Mouse (Mus musculus): ENCODE data around the gene Diaph3. TPM values are rescaled to one million over a fixed set of nuclear protein-coding genes. Genes with fewer than 3 reads are reported as not detected.

Gene Diaph3
- polyA plus RNA-seq, 1 experiment from 2014 or later = 4.1 TPM

DNA sequence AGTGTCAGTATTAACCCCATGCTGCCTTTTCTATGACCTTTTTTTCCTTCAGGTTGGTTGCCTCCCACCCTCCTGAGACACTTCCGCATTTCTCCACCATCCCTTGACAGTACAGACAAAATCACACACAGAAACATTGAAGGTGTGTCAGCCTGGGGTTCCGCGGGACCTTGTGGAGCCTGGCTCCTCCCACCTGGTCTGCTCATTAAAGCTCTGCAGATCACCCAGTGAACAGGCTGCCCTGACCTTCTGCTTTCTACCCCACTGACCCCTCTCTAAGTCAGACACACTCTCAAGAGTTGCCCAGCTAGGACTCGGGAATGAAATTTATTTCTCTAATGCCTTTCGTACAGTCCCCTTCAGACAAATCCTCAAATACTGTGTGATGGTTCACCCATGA, 500.9 kb downstream of the Diaph3 start:
- ATAC-seq (ENCODE audit: low FRiP score) = no peak
- 53% methylated on average over 5 of the region's 5 CpGs for WGBS

DNA sequence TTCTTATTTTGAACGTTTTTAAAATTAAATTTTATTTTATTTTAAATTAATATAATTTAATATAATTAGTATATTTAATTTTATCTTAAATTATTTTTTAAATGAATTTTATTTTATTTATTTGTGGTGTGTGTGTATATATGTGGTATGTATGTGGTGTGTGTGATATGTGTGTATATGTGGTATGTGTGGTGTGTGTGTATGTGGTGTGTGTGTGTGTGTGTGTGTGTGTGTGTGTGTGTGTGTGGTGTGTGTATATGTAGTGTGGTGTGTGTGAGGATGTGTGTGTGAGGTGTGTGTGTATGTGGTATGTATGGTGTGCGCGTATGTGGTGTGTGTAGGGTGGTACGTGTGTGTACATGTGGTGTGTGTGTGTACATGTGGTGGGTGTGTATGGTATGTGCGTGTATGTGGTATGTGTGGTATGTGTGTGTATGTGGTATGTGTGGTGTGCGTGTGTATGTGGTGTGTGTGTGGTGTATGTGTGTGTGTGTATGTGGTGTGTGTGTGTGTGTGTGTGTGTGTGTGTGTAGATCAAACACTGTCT, 505.4 kb downstream of the Diaph3 start:
- Histone ChIP-seq H3K36me3 (replicated peaks; ENCODE audit: control insufficient read depth, insufficient read depth) (no peaks in the 10 kb centered on the region), H3K4me1 (replicated peaks; ENCODE audit: control insufficient read depth, insufficient read depth, low read length) (no peaks in the 10 kb centered on the region), H3K4me3 (replicated peaks; ENCODE audit: low read length) (no peak overlapping the region), H3K27ac (no peak overlapping the region), H3K9ac (no peak overlapping the region), H3K4me2 (replicated peaks) (no peak overlapping the region), H3K9me3 (ENCODE audit: control insufficient read depth, low read length) (no peaks in the 10 kb centered on the region), H3K27me3 (ENCODE audit: control insufficient read depth, insufficient read depth, low read length) (no peaks in the 10 kb centered on the region)
- ATAC-seq (ENCODE audit: low FRiP score) (no peak), DNase-seq (ENCODE audit: low spot score) (no peak)
- WGBS = 30% methylated on average over 6 of the region's 6 CpGs

More for the DNA sequence above, 500.9 kb downstream of the Diaph3 start:
- H3K27ac ChIP-seq = no peak overlapping the region
- H3K9me3 ChIP-seq (ENCODE audit: control insufficient read depth, low read length) = no peaks in the 10 kb centered on the region
- H3K4me2 ChIP-seq (replicated peaks) = no peak overlapping the region
- H3K36me3 ChIP-seq (replicated peaks; ENCODE audit: control insufficient read depth, insufficient read depth) = no peaks in the 10 kb centered on the region
- H3K9ac ChIP-seq = no peak overlapping the region
- 0 out of 2 replicates have a peak, but pooled peaks cover 3% of the 10 kb centered on the region for H3K4me1 ChIP-seq (replicated peaks; ENCODE audit: control insufficient read depth, insufficient read depth, low read length)
- H3K4me3 ChIP-seq (replicated peaks; ENCODE audit: low read length) = no peak overlapping the region
- DNase-seq (ENCODE audit: low spot score) = no peak
- no peaks in the 10 kb centered on the region for H3K27me3 ChIP-seq (ENCODE audit: control insufficient read depth, insufficient read depth, low read length)

DNA sequence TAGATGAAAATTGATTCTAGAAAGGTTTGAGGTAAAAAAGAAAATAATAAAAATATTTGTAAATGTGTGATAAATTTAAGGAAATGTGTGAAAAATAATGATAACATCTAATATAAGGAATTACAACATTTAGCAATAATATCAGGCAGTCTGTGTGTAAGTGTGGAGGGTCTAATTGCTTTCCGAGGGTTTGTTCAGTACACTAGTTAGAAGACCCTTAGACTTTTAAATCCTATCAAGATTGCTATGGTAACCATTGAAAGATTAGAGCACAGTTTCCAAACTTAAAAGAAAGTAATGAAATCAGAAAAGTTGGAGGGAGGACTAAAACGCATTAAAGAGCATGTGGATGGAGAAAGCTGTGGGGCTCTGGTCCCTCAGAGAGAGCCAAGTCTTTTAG, 506.0 kb downstream of the Diaph3 start:
- no peak for DNase-seq (ENCODE audit: low spot score)
- WGBS = 67% methylated on average over 2 of the region's 2 CpGs
- no peak for ATAC-seq (ENCODE audit: low FRiP score)
- no peak overlapping the region for H3K9ac ChIP-seq
- H3K4me2 ChIP-seq (replicated peaks) = no peak overlapping the region
- H3K4me3 ChIP-seq (replicated peaks; ENCODE audit: low read length) = no peak overlapping the region
- no peaks in the 10 kb centered on the region for H3K27me3 ChIP-seq (ENCODE audit: control insufficient read depth, insufficient read depth, low read length)
- no peaks in the 10 kb centered on the region for H3K36me3 ChIP-seq (replicated peaks; ENCODE audit: control insufficient read depth, insufficient read depth)
- H3K27ac ChIP-seq = no peak overlapping the region
- H3K4me1 ChIP-seq (replicated peaks; ENCODE audit: control insufficient read depth, insufficient read depth, low read length) = no peaks in the 10 kb centered on the region
- H3K9me3 ChIP-seq (ENCODE audit: control insufficient read depth, low read length) = no peaks in the 10 kb centered on the region

DNA sequence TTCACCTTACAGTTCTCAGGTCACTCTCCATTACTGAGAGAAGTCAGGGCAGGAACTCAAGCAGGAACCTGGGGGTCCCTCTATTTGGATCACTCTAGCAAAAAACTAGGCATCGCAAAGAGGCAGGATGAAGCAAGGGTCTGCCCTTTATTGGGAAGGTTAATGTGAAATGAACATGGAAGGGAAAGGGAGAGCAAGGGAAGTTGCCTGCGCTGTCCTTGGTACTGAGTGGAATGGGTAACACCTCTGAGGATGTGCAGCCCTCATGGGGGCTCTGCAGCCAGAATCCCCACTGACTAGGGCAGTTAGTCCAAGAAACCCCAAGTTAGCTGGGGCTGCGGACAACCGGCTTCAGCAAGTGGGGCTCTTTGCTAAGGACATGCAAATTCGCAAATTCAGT, 507.2 kb downstream of the Diaph3 start:
- Histone ChIP-seq H3K27ac (no peak overlapping the region), H3K36me3 (replicated peaks; ENCODE audit: control insufficient read depth, insufficient read depth) (no peaks in the 10 kb centered on the region), H3K27me3 (ENCODE audit: control insufficient read depth, insufficient read depth, low read length) (no peaks in the 10 kb centered on the region), H3K4me2 (replicated peaks) (no peak overlapping the region), H3K4me3 (replicated peaks; ENCODE audit: low read length) (no peak overlapping the region), H3K9ac (no peak overlapping the region), H3K9me3 (ENCODE audit: control insufficient read depth, low read length) (no peaks in the 10 kb centered on the region), H3K4me1 (replicated peaks; ENCODE audit: control insufficient read depth, insufficient read depth, low read length) (no peaks in the 10 kb centered on the region)
- 60% methylated on average over 5 of the region's 5 CpGs for WGBS
- DNase-seq (ENCODE audit: low spot score) (no peak), ATAC-seq (ENCODE audit: low FRiP score) (no peak)

DNA sequence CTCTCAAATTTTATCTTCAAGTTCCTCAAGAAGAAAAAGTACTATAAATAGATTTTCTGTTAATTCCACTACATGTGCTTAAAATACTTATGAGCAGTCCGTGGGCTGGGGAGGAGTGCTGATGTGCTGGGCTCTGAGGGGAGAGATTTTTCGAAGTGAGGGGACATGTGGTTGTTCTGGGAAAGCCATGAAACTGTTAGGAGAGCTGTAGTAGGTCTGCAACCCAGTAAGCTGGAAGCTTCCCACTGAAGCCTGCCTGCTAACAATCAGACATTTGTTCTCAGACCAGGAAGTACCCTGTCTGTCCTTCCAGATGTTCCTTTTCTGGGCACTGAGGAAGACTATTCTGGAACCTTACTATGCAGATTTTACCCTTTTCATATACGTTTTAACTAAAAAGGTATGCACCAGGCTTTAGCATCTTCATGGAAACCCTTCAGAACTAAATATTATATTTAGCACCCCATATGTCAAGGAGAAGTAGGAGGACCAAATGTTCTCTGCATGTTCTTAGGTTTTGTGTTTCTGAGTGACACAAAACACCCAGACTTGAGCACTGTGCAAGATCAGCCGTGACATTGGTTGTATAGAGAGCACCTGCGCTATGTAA, 516.1 kb downstream of the Diaph3 start:
- H3K4me2 ChIP-seq (replicated peaks) = no peak overlapping the region
- H3K9ac ChIP-seq = no peak overlapping the region
- no peaks in the 10 kb centered on the region for H3K9me3 ChIP-seq (ENCODE audit: control insufficient read depth, low read length)
- H3K27ac ChIP-seq = no peak overlapping the region
- no peaks in the 10 kb centered on the region for H3K27me3 ChIP-seq (ENCODE audit: control insufficient read depth, insufficient read depth, low read length)
- ATAC-seq (ENCODE audit: low FRiP score) (no peak), DNase-seq (ENCODE audit: low spot score) (no peak)
- no peaks in the 10 kb centered on the region for H3K36me3 ChIP-seq (replicated peaks; ENCODE audit: control insufficient read depth, insufficient read depth)
- H3K4me1 ChIP-seq (replicated peaks; ENCODE audit: control insufficient read depth, insufficient read depth, low read length) = no peaks in the 10 kb centered on the region
- 90% methylated on average over 5 of the region's 5 CpGs for WGBS
- H3K4me3 ChIP-seq (replicated peaks; ENCODE audit: low read length) = no peak overlapping the region

DNA sequence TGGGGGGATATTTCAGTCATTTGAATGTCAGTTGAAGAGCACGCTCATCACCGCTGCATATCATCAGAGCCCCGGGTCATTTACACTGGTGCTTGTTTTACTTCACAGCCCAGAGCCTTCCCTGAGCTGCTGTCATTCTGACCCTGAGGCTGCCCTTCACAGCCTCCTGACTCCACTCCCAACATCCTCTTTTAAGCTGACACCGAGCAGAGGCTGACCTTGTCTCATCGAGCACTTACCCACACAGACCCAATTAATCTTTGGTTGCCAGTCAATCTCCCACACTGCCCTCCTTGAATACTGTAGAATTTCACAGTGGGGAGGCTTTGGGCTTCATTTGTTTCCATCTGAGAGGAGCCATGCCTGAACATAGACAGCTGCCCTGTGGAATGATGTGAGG, 521.4 kb downstream of the Diaph3 start:
- Histone ChIP-seq H3K9me3 (ENCODE audit: control insufficient read depth, low read length) (no peaks in the 10 kb centered on the region), H3K4me2 (replicated peaks) (no peak overlapping the region), H3K36me3 (replicated peaks; ENCODE audit: control insufficient read depth, insufficient read depth) (no peaks in the 10 kb centered on the region), H3K4me3 (replicated peaks; ENCODE audit: low read length) (no peak overlapping the region), H3K27ac (no peak overlapping the region), H3K4me1 (replicated peaks; ENCODE audit: control insufficient read depth, insufficient read depth, low read length) (no peaks in the 10 kb centered on the region), H3K27me3 (ENCODE audit: control insufficient read depth, insufficient read depth, low read length) (no peaks in the 10 kb centered on the region), H3K9ac (no peak overlapping the region)
- WGBS = 58% methylated on average over 5 of the region's 5 CpGs
- DNase-seq (ENCODE audit: low spot score) (no peak), ATAC-seq (ENCODE audit: low FRiP score) (no peak)

Small RNA genes lying within 50 kb of the gene (microRNA-seq; reads per million reads assigned to microRNA genes)
- gene Gm23438 = not detected
